Mouse (Mus musculus) MEL (cell line): ENCODE results near the gene Crybb2.

Experiments used
- CHD2 ChIP-seq: IDR thresholded peaks from 2 replicates; pipeline ENCODE4 v1.6.1; 2011; ENCODE audit warnings: low read length, improper control_type of control experiment
- CTCF ChIP-seq, 3 experiments: IDR thresholded peaks in 2 of 3; conservative IDR thresholded peaks in 1 of 3; 2 replicates each; pipeline ENCODE4 v1.5.1; 2011 to 2012; ENCODE audit warnings: low read length in 3 of 3, low read depth in 2 of 3, mild to moderate bottlenecking in 2 of 3, improper control_type of control experiment in 1 of 3, inconsistent platforms in 1 of 3, mixed read lengths in 1 of 3, moderate library complexity in 1 of 3; ENCODE audit not compliant: control insufficient read depth in 1 of 3, insufficient read depth in 1 of 3, poor library complexity in 1 of 3, severe bottlenecking in 1 of 3
- ETS1 ChIP-seq: IDR thresholded peaks from 2 replicates; pipeline ENCODE4 v1.6.1; 2012; ENCODE audit warnings: low read depth, mild to moderate bottlenecking, inconsistent platforms, low read length, improper control_type of control experiment, moderate library complexity
- GATA1 ChIP-seq: IDR thresholded peaks from 2 replicates; pipeline ENCODE4 v1.6.1; 2011; ENCODE audit warnings: low read depth, low read length, improper control_type of control experiment
- HCFC1 ChIP-seq: IDR thresholded peaks from 2 replicates; pipeline ENCODE4 v1.6.1; 2012; ENCODE audit warnings: low read depth, mild to moderate bottlenecking, inconsistent platforms, low read length, improper control_type of control experiment, moderate library complexity
- JUND ChIP-seq: IDR thresholded peaks from 2 replicates; pipeline ENCODE4 v1.6.1; 2011; ENCODE audit warnings: low read depth, mild to moderate bottlenecking, improper control_type of control experiment, low read length
- MEF2A ChIP-seq: IDR thresholded peaks from 2 replicates; pipeline ENCODE4 v1.6.1; 2014; ENCODE audit warnings: low read depth, mild to moderate bottlenecking, inconsistent platforms, low read length, improper control_type of control experiment; ENCODE audit not compliant: poor library complexity, insufficient replicate concordance, severe bottlenecking; ENCODE audit errors: extremely low read depth
- POLR2A ChIP-seq, 2 experiments: IDR thresholded peaks; 2 replicates each; pipeline ENCODE4 v1.6.1; 2011 to 2012; ENCODE audit warnings: low read length in 2 of 2, mild to moderate bottlenecking in 2 of 2, control low read depth in 1 of 2, improper control_type of control experiment in 1 of 2, low read depth in 1 of 2, moderate library complexity in 1 of 2; ENCODE audit not compliant: control insufficient read depth in 1 of 2, insufficient read depth in 1 of 2, poor library complexity in 1 of 2
- RAD21 ChIP-seq: IDR thresholded peaks from 2 replicates; pipeline ENCODE4 v1.6.1; 2011; ENCODE audit warnings: mild to moderate bottlenecking, low read depth, low read length, improper control_type of control experiment
- ZC3H11A ChIP-seq: IDR thresholded peaks from 2 replicates; pipeline ENCODE4 v1.6.1; 2012; ENCODE audit warnings: low read depth, mild to moderate bottlenecking, inconsistent platforms, low read length, improper control_type of control experiment
- ZMIZ1 ChIP-seq: IDR thresholded peaks from 2 replicates; pipeline ENCODE4 v1.6.1; 2012; ENCODE audit warnings: low read depth, mild to moderate bottlenecking, inconsistent platforms, low read length, improper control_type of control experiment, moderate library complexity

DNA sequence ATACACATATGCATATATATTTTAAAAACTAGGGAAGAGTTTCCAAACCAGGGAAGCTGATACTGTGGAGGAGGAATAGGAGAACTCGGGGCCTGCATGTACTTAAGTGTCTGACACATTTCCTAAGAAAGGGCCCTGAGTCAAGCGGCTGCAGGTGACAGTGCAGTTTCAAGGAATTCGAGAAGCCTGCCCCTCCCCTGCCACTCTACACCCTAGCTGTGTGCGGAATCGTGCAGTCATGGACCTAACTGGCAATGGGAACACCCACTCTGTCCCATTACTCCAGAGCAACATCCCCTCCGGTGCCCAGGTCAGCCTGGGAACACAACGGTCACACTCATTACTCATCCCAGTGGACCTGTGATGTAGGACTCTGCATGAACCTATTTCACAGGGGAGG, 36.7 kb upstream of the Crybb2 start:
- no peak for TF ChIP-seq CTCF (IDR thresholded peaks at IDR 0.05 in 2 of 3, conservative IDR thresholded peaks at IDR 0.05 in 1 of 3; ENCODE audit: control insufficient read depth in 1 of 3, insufficient read depth in 1 of 3, low read depth in 2 of 3, low read length in 3 of 3, poor library complexity in 1 of 3, severe bottlenecking in 1 of 3)
- no peak for TF ChIP-seq ETS1
- no peak for TF ChIP-seq ZMIZ1
- no peak for TF ChIP-seq RAD21
- TF ChIP-seq JUND = no peak
- no peak for TF ChIP-seq POLR2A (IDR thresholded peaks at IDR 0.05; ENCODE audit: control insufficient read depth in 1 of 2, insufficient read depth in 1 of 2, low read depth in 1 of 2, low read length in 2 of 2, poor library complexity in 1 of 2)
- TF ChIP-seq ZC3H11A = no peak
- no peak for TF ChIP-seq GATA1
- no peak for TF ChIP-seq CHD2
- no peak for TF ChIP-seq MEF2A
- no peak for TF ChIP-seq HCFC1
